Mouse (Mus musculus): Measurements from ENCODE around the gene Adamts5. TPM values are rescaled to one million over a fixed set of nuclear protein-coding genes. Genes with fewer than 3 reads are reported as not detected.

Adamts5 gene
- 7.5 and 8.2 TPM in 2 replicates for polyA plus RNA-seq (2016; fragmentation: Nextera tagmentation; extraction: Ambion mirVana)

DNA sequence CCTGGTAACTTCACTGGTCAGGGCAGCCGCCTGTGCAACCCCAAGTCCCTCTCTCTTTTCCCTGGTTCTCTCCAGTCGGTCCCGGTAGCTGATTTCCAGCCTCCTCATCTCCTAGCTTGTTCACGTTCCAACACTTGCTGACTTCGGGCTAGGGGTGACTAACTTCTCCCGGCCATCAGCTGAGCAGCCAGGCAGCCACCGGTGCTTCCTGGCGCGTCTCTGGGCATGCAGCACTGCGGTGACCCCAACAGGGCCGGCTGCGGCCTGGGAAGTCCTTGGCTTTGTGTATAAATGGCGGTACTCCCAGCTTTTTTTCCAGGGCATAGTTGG lies at the start of gene Adamts5:
Gene Adamts5, minus strand, starts transcription at position 248 of the 330 bp plus-strand sequence.
- Histone ChIP-seq H3K4me2 (peak within 1 kb of the TSS; percentile 93), H3K36me3 (no peaks in the 10 kb centered on the region), H3K4me3 (replicated peaks) (peak within 1 kb of the TSS; percentile 64), H3K9ac (replicated peaks) (peak within 1 kb of the TSS; percentile 71), H3K27ac (peak within 1 kb of the TSS; percentile 72), H3K9me3 (no peaks in the 10 kb centered on the region), H3K4me1 (replicated peaks) (peaks cover 32% of the 10 kb centered on the region), H3K27me3 (peaks cover 27% of the 10 kb centered on the region)
- no peak for ATAC-seq (ENCODE audit: insufficient number of reproducible peaks, insufficient read depth, low FRiP score, low TSS enrichment, low read depth)
- 3% methylated on average over 13 of the region's 13 CpGs for WGBS

DNA sequence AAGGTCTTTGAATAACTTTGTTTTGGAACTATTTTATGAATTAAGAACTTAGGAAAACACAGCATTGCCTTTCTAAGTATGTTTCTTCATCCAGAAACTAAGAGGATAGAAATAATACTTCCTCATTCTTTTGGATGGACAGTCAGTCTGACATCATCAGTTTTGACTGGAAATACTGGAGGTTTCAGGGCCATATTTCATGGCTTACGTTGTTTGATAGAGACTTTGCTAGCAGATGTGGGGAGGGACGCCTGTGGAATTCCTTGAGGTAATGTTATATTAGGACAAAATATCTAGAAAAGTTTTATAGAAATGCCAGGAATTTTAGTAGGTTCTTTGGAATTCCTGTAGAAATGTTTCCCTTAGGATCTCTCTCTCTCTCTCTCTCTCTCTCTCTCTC lies 48.7 kb upstream of the Adamts5 start:
- no peak for ATAC-seq (ENCODE audit: insufficient number of reproducible peaks, insufficient read depth, low FRiP score, low TSS enrichment, low read depth)
- Histone ChIP-seq H3K4me3 (replicated peaks) (no peak overlapping the region), H3K4me2 (no peak overlapping the region), H3K36me3 (no peaks in the 10 kb centered on the region), H3K9me3 (no peaks in the 10 kb centered on the region), H3K27me3 (no peaks in the 10 kb centered on the region), H3K9ac (replicated peaks) (no peak overlapping the region), H3K4me1 (replicated peaks) (no peaks in the 10 kb centered on the region), H3K27ac (no peak overlapping the region)
- 69% methylated on average over 2 of the region's 2 CpGs for WGBS

DNA sequence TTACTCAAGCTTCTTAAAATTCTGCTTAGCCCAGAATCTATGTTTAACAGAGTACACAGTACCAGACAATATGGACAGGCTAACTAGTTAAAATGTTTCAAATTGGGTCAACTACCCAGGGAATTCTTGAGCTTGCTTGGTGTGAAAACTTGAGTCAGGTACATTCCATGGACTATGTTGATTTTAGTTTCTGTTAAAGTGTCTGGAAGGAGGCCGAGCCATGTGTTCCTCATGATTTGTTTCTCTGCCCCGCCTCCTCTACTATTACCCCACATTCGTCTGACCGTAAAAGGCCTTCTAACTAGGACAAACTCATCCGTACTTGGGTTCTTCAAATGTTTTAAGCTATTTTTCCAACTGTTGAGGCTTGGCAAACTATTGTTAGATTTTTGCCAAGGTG lies 24.4 kb upstream of the Adamts5 start:
- no peak overlapping the region for H3K4me3 ChIP-seq (replicated peaks)
- H3K9ac ChIP-seq (replicated peaks), result no peak overlapping the region
- H3K9me3 ChIP-seq, result no peaks in the 10 kb centered on the region
- ATAC-seq (ENCODE audit: insufficient number of reproducible peaks, insufficient read depth, low FRiP score, low TSS enrichment, low read depth), result no peak
- H3K27me3 ChIP-seq, result no peaks in the 10 kb centered on the region
- H3K36me3 ChIP-seq, result no peaks in the 10 kb centered on the region
- H3K4me1 ChIP-seq (replicated peaks), result no peaks in the 10 kb centered on the region
- WGBS, result 89% methylated on average over 5 of the region's 5 CpGs
- no peak overlapping the region for H3K4me2 ChIP-seq
- no peak overlapping the region for H3K27ac ChIP-seq

DNA sequence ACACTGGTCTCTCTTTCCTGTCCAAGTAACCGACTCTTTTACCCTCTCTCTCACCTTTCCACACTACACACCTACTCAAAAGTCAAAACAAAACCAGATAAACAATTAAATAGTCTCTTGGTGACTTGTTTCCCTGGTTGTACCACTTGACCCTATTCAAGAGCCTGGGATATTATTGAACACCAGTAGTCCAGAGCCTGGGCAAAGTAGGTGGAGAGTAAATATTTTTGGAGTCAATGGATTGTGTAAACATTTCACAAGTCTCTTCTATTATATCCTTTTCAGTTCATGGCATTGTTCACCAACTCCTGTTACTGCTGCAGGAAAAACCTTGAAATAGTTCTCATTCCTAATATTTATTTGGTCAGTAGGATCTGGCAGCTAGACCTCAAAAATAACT lies 20.8 kb upstream of the Adamts5 start:
- Histone ChIP-seq H3K4me1 (replicated peaks) (no peaks in the 10 kb centered on the region), H3K27ac (no peak overlapping the region), H3K4me2 (no peak overlapping the region), H3K9me3 (no peaks in the 10 kb centered on the region), H3K9ac (replicated peaks) (no peak overlapping the region), H3K4me3 (replicated peaks) (no peak overlapping the region), H3K36me3 (no peaks in the 10 kb centered on the region), H3K27me3 (no peaks in the 10 kb centered on the region)
- WGBS, result 79% methylated on average over 1 of the region's 1 CpGs
- no peak for ATAC-seq (ENCODE audit: insufficient number of reproducible peaks, insufficient read depth, low FRiP score, low TSS enrichment, low read depth)

DNA sequence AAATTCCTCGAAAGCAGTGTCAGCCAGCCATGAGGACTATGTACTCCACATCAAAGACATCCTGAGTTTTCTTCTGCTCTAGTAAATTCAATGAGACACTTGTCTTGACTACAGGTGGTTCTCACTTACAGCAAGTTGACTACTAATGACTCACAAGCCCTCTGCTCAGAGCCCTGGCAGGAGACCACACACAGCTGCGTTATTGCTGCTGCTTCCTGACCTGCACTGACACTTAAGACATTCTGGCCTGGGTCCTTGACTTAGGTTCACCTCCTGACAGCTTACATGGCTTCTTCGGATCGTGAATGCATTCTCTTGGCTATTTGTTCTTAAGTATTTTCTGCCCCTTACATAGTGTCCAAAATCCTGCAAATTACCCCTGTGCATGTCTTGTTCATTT lies 18.5 kb upstream of the Adamts5 start:
- H3K4me1 ChIP-seq (replicated peaks), result no peaks in the 10 kb centered on the region
- no peak overlapping the region for H3K4me2 ChIP-seq
- no peak overlapping the region for H3K27ac ChIP-seq
- ATAC-seq (ENCODE audit: insufficient number of reproducible peaks, insufficient read depth, low FRiP score, low TSS enrichment, low read depth), result no peak
- no peaks in the 10 kb centered on the region for H3K9me3 ChIP-seq
- H3K36me3 ChIP-seq, result no peaks in the 10 kb centered on the region
- H3K27me3 ChIP-seq, result no peaks in the 10 kb centered on the region
- H3K4me3 ChIP-seq (replicated peaks), result no peak overlapping the region
- WGBS, result 58% methylated on average over 4 of the region's 4 CpGs
- H3K9ac ChIP-seq (replicated peaks), result no peak overlapping the region

DNA sequence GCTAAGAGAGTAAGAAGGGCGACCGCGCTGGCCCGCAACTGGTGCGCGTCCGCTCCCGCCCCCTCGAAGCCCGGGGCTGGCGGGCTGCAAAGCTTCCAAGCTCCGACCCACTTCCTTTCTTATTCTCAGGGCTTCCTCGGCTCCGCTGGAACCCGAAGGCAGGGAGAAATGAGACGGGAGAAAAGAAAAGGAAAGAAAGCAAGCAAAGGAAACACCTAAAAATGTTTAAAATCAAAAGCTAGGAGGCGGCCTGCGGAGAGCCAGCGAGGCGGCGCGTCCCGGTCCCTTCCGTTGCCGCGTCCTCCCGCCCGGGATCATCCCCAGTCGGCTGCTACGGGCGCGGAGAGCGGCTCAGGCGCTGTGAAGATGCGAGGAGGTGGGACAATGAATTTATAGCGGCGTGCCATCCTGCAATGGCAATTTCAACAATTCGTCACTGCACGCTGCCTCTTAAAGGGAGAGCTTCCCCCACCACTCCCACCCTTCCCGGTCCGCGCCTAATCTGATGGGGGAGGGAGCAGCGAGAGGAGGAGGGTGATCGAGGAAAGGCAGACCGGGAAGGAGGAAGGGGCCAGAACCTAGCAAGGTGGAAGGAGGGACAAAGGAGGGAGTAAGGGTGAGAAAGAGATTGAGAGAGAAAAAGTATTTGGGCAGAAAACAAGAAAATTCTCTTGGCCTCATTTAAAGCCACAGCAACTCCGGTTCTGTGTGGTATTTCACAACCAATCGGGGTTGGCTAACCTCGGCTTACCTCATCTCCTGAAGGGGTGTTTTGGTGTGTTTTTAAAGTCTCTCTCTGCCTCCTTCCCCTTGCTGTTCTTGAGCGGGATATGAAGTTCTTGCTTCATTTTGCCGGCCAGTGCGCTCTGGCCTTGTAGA lies 687 bp downstream of the Adamts5 start:
- ATAC-seq (ENCODE audit: insufficient number of reproducible peaks, insufficient read depth, low FRiP score, low TSS enrichment, low read depth), result no peak
- peak overlapping the region; percentile 72 for H3K27ac ChIP-seq
- H3K4me3 ChIP-seq (replicated peaks), result peak overlapping the region; percentile 64
- WGBS, result under 1% methylated on average over 51 of the region's 51 CpGs
- peak overlapping the region; percentile 93 for H3K4me2 ChIP-seq
- H3K9me3 ChIP-seq, result no peaks in the 10 kb centered on the region
- peak overlapping the region; percentile 71 for H3K9ac ChIP-seq (replicated peaks)
- H3K36me3 ChIP-seq, result no peaks in the 10 kb centered on the region
- peaks cover 27% of the 10 kb centered on the region for H3K27me3 ChIP-seq
- peaks cover 34% of the 10 kb centered on the region for H3K4me1 ChIP-seq (replicated peaks)

DNA sequence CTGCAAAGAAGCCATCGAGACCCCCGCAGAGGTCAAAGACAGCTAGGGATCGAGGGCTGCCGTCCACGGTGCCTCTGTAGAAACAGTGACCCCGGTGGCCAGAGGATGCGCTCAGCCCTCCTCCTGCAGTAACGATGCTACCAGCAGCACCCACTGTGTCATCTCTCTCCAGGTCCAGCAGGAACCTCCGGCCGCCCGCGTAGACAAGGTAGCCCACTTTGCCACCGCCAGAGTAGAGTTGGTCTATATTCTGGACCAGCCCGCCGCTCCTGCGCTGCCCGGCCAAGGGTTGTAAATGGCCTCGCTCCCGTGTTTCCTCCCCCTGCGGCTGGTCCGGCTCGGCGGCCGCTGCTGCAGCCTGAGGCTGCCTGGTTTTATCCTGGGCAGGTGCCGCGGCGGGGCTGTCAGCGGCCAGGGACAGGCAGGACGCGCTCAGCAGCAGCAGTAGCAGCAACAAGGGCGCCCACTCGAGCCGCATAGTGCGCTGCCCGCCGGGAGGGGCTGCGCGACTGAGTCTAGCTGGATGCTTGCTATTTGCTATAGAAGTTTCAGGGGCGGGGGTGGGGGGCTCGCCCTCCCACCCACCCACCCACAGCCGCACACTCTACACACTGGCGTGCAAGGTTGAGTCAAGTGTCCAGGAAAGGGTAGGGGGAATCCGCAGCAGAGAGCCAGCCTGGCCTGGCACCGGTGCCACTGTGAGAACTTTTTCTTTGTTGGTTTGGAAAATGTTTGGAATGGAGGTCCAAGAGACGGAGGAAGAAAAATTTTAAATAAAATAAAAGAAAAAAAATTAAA lies 1.6 kb downstream of the Adamts5 start:
- Histone ChIP-seq H3K4me2 (peak overlapping the region; percentile 93), H3K4me1 (replicated peaks) (peaks cover 34% of the 10 kb centered on the region), H3K9me3 (no peaks in the 10 kb centered on the region), H3K4me3 (replicated peaks) (peak overlapping the region; percentile 64), H3K27me3 (peaks cover 27% of the 10 kb centered on the region), H3K27ac (peak overlapping the region; percentile 72), H3K9ac (replicated peaks) (peak overlapping the region; percentile 71), H3K36me3 (no peaks in the 10 kb centered on the region)
- ATAC-seq (ENCODE audit: insufficient number of reproducible peaks, insufficient read depth, low FRiP score, low TSS enrichment, low read depth), result peak; percentile 34; the same call in 1 of the 2 replicates
- WGBS, result 2% methylated on average over 45 of the region's 45 CpGs

DNA sequence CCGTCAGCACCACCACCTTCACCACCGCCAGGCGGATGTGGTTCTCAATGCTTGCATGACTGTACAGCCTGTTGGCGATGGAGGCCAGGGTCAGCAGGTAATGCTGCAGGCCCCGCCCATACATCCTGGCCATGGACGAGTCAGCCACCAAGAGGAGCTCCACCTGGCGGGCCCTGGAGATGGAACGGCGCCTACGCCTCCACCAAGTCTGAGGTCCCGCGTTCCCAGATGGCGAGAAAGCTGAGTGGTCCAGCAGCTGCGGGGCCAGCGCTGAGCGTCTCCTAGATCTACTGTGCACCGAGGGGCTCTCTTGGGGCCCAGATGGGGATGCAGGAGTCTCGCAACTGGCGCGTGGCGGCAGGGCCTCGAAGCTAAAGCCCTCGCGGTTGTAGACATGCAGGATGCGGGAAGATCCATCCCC lies 2.3 kb downstream of the Adamts5 start:
- peaks cover 27% of the 10 kb centered on the region for H3K27me3 ChIP-seq
- WGBS, result 15% methylated on average over 25 of the region's 25 CpGs
- peak overlapping the region; percentile 71 for H3K9ac ChIP-seq (replicated peaks)
- H3K4me1 ChIP-seq (replicated peaks), result peaks cover 34% of the 10 kb centered on the region
- H3K4me2 ChIP-seq, result peak overlapping the region; percentile 93
- no peaks in the 10 kb centered on the region for H3K36me3 ChIP-seq
- H3K4me3 ChIP-seq (replicated peaks), result peak overlapping the region; percentile 64
- peak; percentile 38 for ATAC-seq (ENCODE audit: insufficient number of reproducible peaks, insufficient read depth, low FRiP score, low TSS enrichment, low read depth)
- peak overlapping the region; percentile 72; the same call in 1 of the 2 replicates for H3K27ac ChIP-seq
- no peaks in the 10 kb centered on the region for H3K9me3 ChIP-seq

DNA sequence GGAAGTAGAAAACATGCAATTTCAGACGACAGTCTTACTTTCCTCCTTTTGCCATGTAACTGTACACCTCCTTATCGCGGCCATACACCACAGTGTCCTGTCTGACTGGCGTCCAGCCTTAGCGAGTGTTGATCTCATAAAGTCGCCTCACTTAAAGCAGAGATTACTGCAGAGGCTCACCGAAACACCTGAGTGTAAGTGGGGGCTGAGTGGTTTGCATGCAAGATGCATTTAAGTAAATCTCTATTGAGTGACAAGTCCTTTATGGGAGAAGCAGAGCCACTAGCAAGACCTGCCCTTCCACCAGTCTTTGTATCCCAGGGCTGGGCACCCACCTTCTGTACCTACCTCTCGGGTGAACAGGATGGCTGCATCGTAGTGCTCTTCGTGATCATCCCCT lies 2.8 kb downstream of the Adamts5 start:
- no peak for ATAC-seq (ENCODE audit: insufficient number of reproducible peaks, insufficient read depth, low FRiP score, low TSS enrichment, low read depth)
- peaks cover 34% of the 10 kb centered on the region for H3K4me1 ChIP-seq (replicated peaks)
- H3K9ac ChIP-seq (replicated peaks), result no peak overlapping the region

DNA sequence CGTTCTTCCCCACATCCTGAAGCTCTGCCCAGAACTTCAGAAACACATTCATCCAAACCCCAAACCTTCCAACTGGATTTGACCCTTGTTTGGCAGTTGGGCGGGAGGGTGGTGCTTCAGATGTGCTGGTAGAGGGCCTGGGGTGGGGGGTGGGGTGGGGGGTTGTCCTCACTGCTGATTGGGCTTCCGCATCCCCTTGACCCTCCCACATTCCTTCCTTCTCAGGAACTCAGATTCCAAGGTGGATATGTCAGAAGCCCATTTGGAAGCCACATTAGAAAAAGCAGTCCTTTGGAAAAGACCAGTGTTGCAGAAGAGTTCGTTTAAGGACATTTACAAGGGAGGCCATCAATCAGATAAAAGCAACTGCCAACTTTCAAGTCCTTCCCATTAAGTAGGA lies 3.2 kb downstream of the Adamts5 start:
- H3K9ac ChIP-seq (replicated peaks), result no peak overlapping the region
- peaks cover 34% of the 10 kb centered on the region for H3K4me1 ChIP-seq (replicated peaks)
- peaks cover 27% of the 10 kb centered on the region for H3K27me3 ChIP-seq
- peak overlapping the region; percentile 93 for H3K4me2 ChIP-seq
- no peak overlapping the region for H3K27ac ChIP-seq
- peak overlapping the region; percentile 64 for H3K4me3 ChIP-seq (replicated peaks)
- H3K9me3 ChIP-seq, result no peaks in the 10 kb centered on the region
- 42% methylated on average over 4 of the region's 4 CpGs for WGBS
- no peak for ATAC-seq (ENCODE audit: insufficient number of reproducible peaks, insufficient read depth, low FRiP score, low TSS enrichment, low read depth)
- no peaks in the 10 kb centered on the region for H3K36me3 ChIP-seq

More for the DNA sequence above, 2.8 kb downstream of the Adamts5 start:
- peak overlapping the region; percentile 93 for H3K4me2 ChIP-seq
- peaks cover 27% of the 10 kb centered on the region for H3K27me3 ChIP-seq
- no peaks in the 10 kb centered on the region for H3K36me3 ChIP-seq
- H3K9me3 ChIP-seq, result no peaks in the 10 kb centered on the region
- WGBS, result 56% methylated on average over 10 of the region's 10 CpGs
- no peak overlapping the region for H3K27ac ChIP-seq
- H3K4me3 ChIP-seq (replicated peaks), result peak overlapping the region; percentile 64

DNA sequence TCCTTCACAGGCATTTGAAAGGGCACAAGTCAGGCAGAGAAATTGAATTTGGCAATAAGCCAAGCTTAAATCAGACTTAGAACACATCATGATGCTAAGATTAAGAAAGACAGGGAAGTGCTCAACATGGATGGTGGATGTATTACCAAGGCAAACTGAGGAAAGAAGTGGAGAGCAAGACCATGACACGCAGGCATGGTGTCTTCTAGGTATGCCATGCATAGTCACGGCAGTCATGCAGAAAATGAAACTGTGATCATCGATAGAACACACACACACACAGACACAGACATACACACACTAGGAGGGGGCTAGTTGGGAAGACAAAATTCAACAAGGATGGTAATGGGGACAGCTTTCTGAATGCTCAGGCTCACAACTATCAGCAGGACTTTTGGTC lies 3.8 kb downstream of the Adamts5 start:
- Histone ChIP-seq H3K4me1 (replicated peaks) (peaks cover 34% of the 10 kb centered on the region), H3K36me3 (no peaks in the 10 kb centered on the region), H3K27ac (no peak overlapping the region), H3K4me2 (peak overlapping the region; percentile 93), H3K27me3 (peaks cover 27% of the 10 kb centered on the region), H3K4me3 (replicated peaks) (peak overlapping the region; percentile 64), H3K9ac (replicated peaks) (no peak overlapping the region), H3K9me3 (no peaks in the 10 kb centered on the region)
- ATAC-seq (ENCODE audit: insufficient number of reproducible peaks, insufficient read depth, low FRiP score, low TSS enrichment, low read depth), result no peak
- 89% methylated on average over 3 of the region's 3 CpGs for WGBS

Measured in limb, embryonic 12.5 days (tissue).